Mouse (Mus musculus): ENCODE measurements around the gene Cenps.

- no peak for TF ChIP-seq POLR2A (IDR thresholded peaks at IDR 0.05; ENCODE audit: low read depth, low read length)
- no peak for TF ChIP-seq CTCF (IDR thresholded peaks at IDR 0.05; ENCODE audit: borderline replicate concordance, insufficient read depth, low read length)
Observed at GRCm38 (mm10) chr4:149170394-149170931, 33.0 kb upstream of the Cenps start.
